Mouse (Mus musculus) limb, embryonic 14.5 days (tissue): Measurements from ENCODE around the gene Ano6. TPM values are rescaled to one million over a fixed set of nuclear protein-coding genes. Genes with fewer than 3 reads are reported as not detected.

ENCODE experiments used
- ATAC-seq: fragments of 200-750 bp; cut with Nextera tagmentation; 2 replicates; pipeline ENCODE4 v1.8.0; 2017; ENCODE audit warnings: low read depth, moderate number of reproducible peaks, moderate TSS enrichment; ENCODE audit not compliant: low FRiP score
- DNase-seq: peaks from one replicate; pipeline ENCODE4 v3.0.0-alpha.2; 2015; ENCODE audit warnings: low spot score
- H3K27ac ChIP-seq: fragments of 300-500 bp; sonication (generic); replicated peaks from 2 replicates; pipeline ENCODE4 v1.5.1; 2014; ENCODE audit warnings: low read depth, mild to moderate bottlenecking, low read length, moderate library complexity, mixed read lengths
- H3K27me3 ChIP-seq: fragments of 300-500 bp; sonication (generic); 2 replicates; pipeline ENCODE4 v1.6.1; 2014; ENCODE audit warnings: low read length, mixed read lengths; ENCODE audit not compliant: control insufficient read depth, insufficient read depth
- H3K36me3 ChIP-seq: fragments of 300-500 bp; sonication (generic); 2 replicates; pipeline ENCODE4 v1.6.1; 2014; ENCODE audit warnings: mild to moderate bottlenecking, low read length, moderate library complexity, mixed read lengths; ENCODE audit not compliant: control insufficient read depth, insufficient read depth
- H3K4me1 ChIP-seq: fragments of 300-500 bp; sonication (generic); 2 replicates; pipeline ENCODE4 v1.6.1; 2014; ENCODE audit warnings: antibody characterized with exemption, low read length, mixed read lengths; ENCODE audit not compliant: control insufficient read depth, insufficient read depth
- H3K4me2 ChIP-seq: fragments of 300-500 bp; sonication (generic); replicated peaks from 2 replicates; pipeline ENCODE4 v1.6.1; 2014; ENCODE audit warnings: low read depth, mild to moderate bottlenecking, low read length, moderate library complexity; ENCODE audit not compliant: severe bottlenecking
- H3K4me3 ChIP-seq: fragments of 300-500 bp; sonication (generic); replicated peaks from 2 replicates; pipeline ENCODE4 v1.5.1; 2014; ENCODE audit warnings: low read length
- H3K9ac ChIP-seq: fragments of 300-500 bp; sonication (generic); 2 replicates; pipeline ENCODE4 v1.6.1; 2014; ENCODE audit warnings: mild to moderate bottlenecking, low read depth, low read length, moderate library complexity; ENCODE audit not compliant: severe bottlenecking
- H3K9me3 ChIP-seq: fragments of 300-500 bp; sonication (generic); 2 replicates; pipeline ENCODE4 v1.6.1; 2016; ENCODE audit warnings: low read length; ENCODE audit not compliant: control insufficient read depth
- POLR2A ChIP-seq: fragments of 200-500 bp; IDR thresholded peaks from 2 replicates; pipeline ENCODE4 v1.8.0; 2012; ENCODE audit warnings: inconsistent platforms, mild to moderate bottlenecking, moderate library complexity, borderline replicate concordance; ENCODE audit not compliant: insufficient read depth, insufficient read length; ENCODE audit errors: extremely low read depth
- WGBS: fragments of 180-500 bp; shearing (Covaris S2); extraction: QIAGEN DNeasy Blood & Tissue Kit; methylation state at CpG from one replicate; pipeline ENCODE4 v1.1.7; 2014; 5-methylcytosine and 5-hydroxymethylcytosine counted together
- polyA plus RNA-seq, 2 experiments: library from polyadenylated mRNA; depleted of rRNA in 1 of 2; stranded (reverse) in 1 of 2; unstranded in 1 of 2; fragments of >200 nt; fragmentation: Nextera tagmentation in 1 of 2; extraction: Ambion mirVana in 1 of 2; gene quantifications; 2 replicates each; pipeline versions ENCODE4 v1.2.1 to v1.2.3; 2012 to 2014

Ano6 gene
- polyA plus RNA-seq, 2 experiments, result 42.1 to 52.3 TPM

GRCm38 (mm10) chr15:95920047-95920446 is 129.4 kb downstream of the Ano6 start:
- Histone ChIP-seq H3K27me3 (no peaks in the 10 kb centered on the region), H3K36me3 (peaks cover 31% of the 10 kb centered on the region), H3K9me3 (no peaks in the 10 kb centered on the region), H3K4me2 (no peak overlapping the region), H3K9ac (no peak overlapping the region), H3K27ac (no peak overlapping the region), H3K4me3 (no peak overlapping the region), H3K4me1 (no peaks in the 10 kb centered on the region)
- no peak for TF ChIP-seq POLR2A
- peak; percentile 57 for DNase-seq
- ATAC-seq, result 0 out of 2 replicates have a peak, but pooled peaks have one; percentile 53
- 49% methylated on average over 9 of the region's 9 CpGs for WGBS

- Histone ChIP-seq H3K4me1 (no peaks in the 10 kb centered on the region), H3K4me2 (no peak overlapping the region), H3K4me3 (no peak overlapping the region), H3K27me3 (no peaks in the 10 kb centered on the region), H3K9me3 (no peaks in the 10 kb centered on the region), H3K27ac (no peak overlapping the region), H3K36me3 (peaks cover 24% of the 10 kb centered on the region), H3K9ac (no peak overlapping the region)
- DNase-seq (no peak), ATAC-seq (no peak)
- no peak for TF ChIP-seq POLR2A
- 92% methylated on average over 3 of the region's 3 CpGs for WGBS
These were observed 130.4 kb downstream of the Ano6 start for GRCm38 (mm10) chr15:95921072-95921471.

DNA sequence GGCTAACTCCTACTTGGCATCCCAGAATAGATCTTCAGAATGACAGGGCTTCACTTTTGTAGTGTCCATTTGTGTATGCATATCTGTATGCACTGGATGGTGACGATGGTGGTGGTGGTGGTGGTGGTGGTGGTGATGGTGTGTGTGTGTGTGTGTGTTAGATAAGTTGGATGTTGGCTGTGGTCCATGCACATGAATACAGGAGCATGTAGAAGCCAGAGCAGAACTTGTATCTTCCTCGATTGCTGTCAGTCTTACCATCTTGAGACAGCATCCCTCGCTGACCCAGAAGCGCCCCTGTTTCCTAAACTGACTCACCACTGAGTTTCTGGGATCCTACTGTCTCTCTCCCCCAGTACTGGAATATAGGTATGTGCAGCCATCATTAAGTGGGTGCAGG is 131.0 kb downstream of the Ano6 start:
- H3K9me3 ChIP-seq, result no peaks in the 10 kb centered on the region
- H3K9ac ChIP-seq, result no peak overlapping the region
- ATAC-seq, result no peak
- no peak for TF ChIP-seq POLR2A
- H3K27me3 ChIP-seq, result no peaks in the 10 kb centered on the region
- H3K4me3 ChIP-seq, result no peak overlapping the region
- H3K36me3 ChIP-seq, result peaks cover 22% of the 10 kb centered on the region
- H3K27ac ChIP-seq, result no peak overlapping the region
- DNase-seq, result no peak
- H3K4me2 ChIP-seq, result no peak overlapping the region
- no peaks in the 10 kb centered on the region for H3K4me1 ChIP-seq
- 91% methylated on average over 4 of the region's 4 CpGs for WGBS

GRCm38 (mm10) chr15:95922558-95922957 is 131.9 kb downstream of the Ano6 start:
- DNase-seq (no peak), ATAC-seq (no peak)
- Histone ChIP-seq H3K36me3 (peaks cover 22% of the 10 kb centered on the region), H3K27ac (no peak overlapping the region), H3K4me2 (no peak overlapping the region), H3K4me3 (no peak overlapping the region), H3K4me1 (no peaks in the 10 kb centered on the region), H3K27me3 (no peaks in the 10 kb centered on the region), H3K9me3 (no peaks in the 10 kb centered on the region), H3K9ac (no peak overlapping the region)
- TF ChIP-seq POLR2A, result no peak
- 76% methylated on average over 6 of the region's 6 CpGs for WGBS

DNA sequence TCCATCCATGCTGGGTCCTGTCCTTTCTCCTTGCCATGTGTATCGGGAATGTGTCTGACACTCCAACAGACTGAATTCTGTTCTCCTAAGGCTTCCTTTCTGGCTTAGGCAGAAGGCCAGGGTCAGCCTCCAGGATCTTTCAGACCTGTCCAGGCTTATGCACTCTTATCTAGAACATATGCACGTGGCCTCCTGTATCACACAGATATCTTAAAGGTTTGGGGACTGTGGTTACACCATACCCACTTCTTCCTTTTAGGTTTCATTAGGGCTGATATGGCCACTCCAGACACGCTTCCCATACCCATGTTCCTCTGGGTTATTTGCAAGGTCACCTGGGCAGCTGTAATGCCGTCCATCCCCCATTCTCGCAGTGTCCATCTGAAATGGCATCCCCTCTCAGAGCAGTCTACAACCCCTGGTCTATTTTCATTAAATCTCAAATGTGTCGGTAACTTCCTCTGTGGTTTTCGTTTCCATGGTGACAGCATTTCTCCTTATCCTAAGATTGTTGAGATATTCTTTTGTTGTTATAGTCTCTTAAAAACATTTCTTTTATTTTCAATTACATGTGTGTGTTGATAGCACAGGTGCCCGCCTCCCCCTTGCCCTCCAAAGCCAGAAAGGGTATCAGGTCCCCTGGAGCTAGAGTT is 134.8 kb downstream of the Ano6 start:
- no peaks in the 10 kb centered on the region for H3K9me3 ChIP-seq
- DNase-seq, result no peak
- no peak for ATAC-seq
- 86% methylated on average over 8 of the region's 8 CpGs for WGBS
- H3K27me3 ChIP-seq, result no peaks in the 10 kb centered on the region
- no peak overlapping the region for H3K27ac ChIP-seq
- no peak overlapping the region for H3K4me2 ChIP-seq
- H3K9ac ChIP-seq, result no peak overlapping the region
- no peak for TF ChIP-seq POLR2A
- no peak overlapping the region for H3K4me3 ChIP-seq
- peaks cover 23% of the 10 kb centered on the region for H3K36me3 ChIP-seq
- no peaks in the 10 kb centered on the region for H3K4me1 ChIP-seq
